Mouse (Mus musculus) ovary, postnatal 10 days (tissue): ENCODE results near the gene Tfec.

ENCODE experiments used
- DNase-seq: peaks from one replicate; pipeline ENCODE4 v3.0.0; 2022; ENCODE audit warnings: low spot score

Gene Tfec

GRCm38 (mm10) chr6:16898251-16898862, at the start of gene Tfec:
Tfec (minus strand) TSS chr6:16898441.
- no peak for DNase-seq

- DNase-seq: no peak
Measured at GRCm38 (mm10) chr6:16947837-16948236, 49.6 kb upstream of the Tfec start.

GRCm38 (mm10) chr6:16943513-16943912, 45.3 kb upstream of the Tfec start:
- DNase-seq: no peak

GRCm38 (mm10) chr6:16942433-16942832, 44.2 kb upstream of the Tfec start:
- DNase-seq: no peak

GRCm38 (mm10) chr6:16931059-16931458, 32.8 kb upstream of the Tfec start:
- DNase-seq: no peak

GRCm38 (mm10) chr6:16920111-16920656, 21.9 kb upstream of the Tfec start:
- no peak for DNase-seq

- no peak for DNase-seq
Measured at GRCm38 (mm10) chr6:16891819-16892218, 6.4 kb downstream of the Tfec start.

GRCm38 (mm10) chr6:16883537-16884307, 14.5 kb downstream of the Tfec start:
- no peak for DNase-seq

- no peak for DNase-seq
Measured at GRCm38 (mm10) chr6:16874021-16874542, 24.2 kb downstream of the Tfec start.

- DNase-seq: no peak
Measured at GRCm38 (mm10) chr6:16870067-16870466, 28.2 kb downstream of the Tfec start.

- DNase-seq: no peak
Measured at GRCm38 (mm10) chr6:16868314-16868713, 29.9 kb downstream of the Tfec start.

GRCm38 (mm10) chr6:16862753-16863508, 35.3 kb downstream of the Tfec start:
- DNase-seq: no peak

- DNase-seq: no peak
Measured at GRCm38 (mm10) chr6:16862050-16862449, 36.2 kb downstream of the Tfec start.

- no peak for DNase-seq
Measured at GRCm38 (mm10) chr6:16855879-16856545, 42.2 kb downstream of the Tfec start.

GRCm38 (mm10) chr6:16854977-16855376, 43.3 kb downstream of the Tfec start:
- DNase-seq: no peak

GRCm38 (mm10) chr6:16846521-16846920, 51.7 kb downstream of the Tfec start:
- DNase-seq: no peak

- DNase-seq: no peak
Measured at GRCm38 (mm10) chr6:16835631-16836030, 62.6 kb downstream of the Tfec start.

- no peak for DNase-seq
Measured at GRCm38 (mm10) chr6:16828304-16828703, 69.9 kb downstream of the Tfec start.

- no peak for DNase-seq
Measured at GRCm38 (mm10) chr6:16821985-16822384, 76.3 kb downstream of the Tfec start.

GRCm38 (mm10) chr6:16806302-16806701, 91.9 kb downstream of the Tfec start:
- no peak for DNase-seq

GRCm38 (mm10) chr6:16797669-16798068, 100.6 kb downstream of the Tfec start:
- DNase-seq: no peak

GRCm38 (mm10) chr6:16796914-16797313, 101.3 kb downstream of the Tfec start:
- DNase-seq: no peak
